Mouse (Mus musculus) brain, embryonic 14.5 days (tissue): ENCODE data around the gene Appl1.

Source experiments
- CTCF ChIP-seq: fragments of 200-500 bp; IDR thresholded peaks from 2 replicates; pipeline ENCODE4 v1.5.1; 2012; ENCODE audit warnings: inconsistent platforms, mild to moderate bottlenecking, moderate library complexity, borderline replicate concordance; ENCODE audit not compliant: insufficient read depth, insufficient read length; ENCODE audit errors: extremely low read depth
- POLR2A ChIP-seq: fragments of 200-500 bp; IDR thresholded peaks from 2 replicates; pipeline ENCODE4 v1.6.1; 2012; ENCODE audit warnings: mild to moderate bottlenecking, inconsistent platforms, borderline replicate concordance; ENCODE audit not compliant: poor library complexity, insufficient read depth, insufficient read length, severe bottlenecking; ENCODE audit errors: extremely low read depth

GRCm38 (mm10) chr14:27004906-27005305, 33.9 kb upstream of the Appl1 start:
- no peak for TF ChIP-seq CTCF
- no peak for TF ChIP-seq POLR2A
